Mouse (Mus musculus): ENCODE measurements around the gene Gdpd1. TPM values are rescaled to one million over a fixed set of nuclear protein-coding genes. Genes with fewer than 3 reads are reported as not detected.

Gene Gdpd1
- total RNA-seq, 2 experiments from 2014 or later = 3.3 to 3.8 TPM

GRCm38 (mm10) chr11:86993041-86994037 lies 80.5 kb downstream of the Gdpd1 start, which contains the start of gene Ypel2:
Gene Ypel2 (minus strand): TSS chr11:86993707.
- peak; percentile 91 to 96 for DNase-seq (ENCODE audit: low spot score in 2 of 2)

DNA sequence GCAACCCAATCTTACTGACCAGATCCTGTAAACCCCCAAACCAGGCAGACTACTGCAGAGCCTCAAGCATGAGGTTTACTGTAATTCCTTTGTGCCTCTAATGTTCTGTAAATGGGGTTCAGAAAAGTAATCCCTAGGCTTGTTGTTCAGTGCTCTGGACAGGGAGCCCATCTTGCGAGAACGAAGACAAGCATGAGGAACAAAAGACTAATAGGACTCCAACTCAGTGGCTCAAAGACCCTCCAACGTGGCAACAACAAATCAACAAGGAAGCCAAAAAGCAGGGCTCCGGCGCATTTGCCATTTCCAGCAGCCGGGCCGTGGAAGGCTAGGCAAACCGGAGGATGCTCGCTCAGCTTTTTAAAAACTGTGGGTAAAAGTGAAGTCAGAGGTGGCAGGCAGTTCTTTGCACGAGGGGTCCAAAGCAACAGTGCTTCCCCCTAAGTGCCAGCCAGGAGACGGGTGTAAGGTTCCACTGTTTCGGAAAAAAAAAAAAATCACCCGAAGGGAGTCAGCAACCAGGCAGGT lies 81.3 kb downstream of the Gdpd1 start:
- DNase-seq (ENCODE audit: low spot score in 2 of 2) = no peak

DNA sequence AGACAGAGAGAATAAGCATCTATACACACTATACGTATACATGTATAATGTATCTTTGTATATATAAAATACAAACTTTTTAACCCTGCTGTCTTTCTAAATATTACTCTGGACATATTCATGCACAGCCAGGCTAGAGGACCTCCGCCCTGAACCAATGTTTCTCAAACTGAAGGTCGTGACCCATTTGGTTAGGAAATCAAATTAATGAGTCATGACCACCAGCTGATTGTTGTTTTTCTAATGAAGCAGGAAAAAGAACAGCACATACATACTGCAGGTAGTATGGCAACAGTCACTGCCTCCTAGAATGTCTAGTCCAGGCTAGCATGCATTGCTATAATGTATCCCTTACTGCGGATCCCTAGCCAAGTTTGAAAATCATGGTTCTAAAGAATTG lies 82.6 kb downstream of the Gdpd1 start:
- no peak for DNase-seq (ENCODE audit: low spot score in 2 of 2)

DNA sequence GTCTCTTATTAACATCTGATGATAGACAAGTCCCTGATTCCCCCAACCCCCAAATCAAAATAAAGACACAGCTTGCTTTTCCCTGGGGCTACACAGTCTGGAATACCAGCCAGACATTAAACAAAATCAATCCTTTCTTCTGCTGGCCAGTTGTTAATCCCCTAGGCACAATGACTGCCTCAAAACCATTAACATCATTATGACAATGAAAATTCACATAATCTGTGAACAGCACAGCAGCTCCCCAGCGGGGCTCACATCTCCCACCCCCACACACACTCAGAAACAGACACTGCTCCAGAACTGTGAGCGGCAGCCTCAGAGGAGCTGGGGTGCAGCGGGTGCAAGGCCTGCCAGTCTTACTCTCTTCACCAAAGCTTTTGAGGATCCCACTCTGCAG lies 83.6 kb downstream of the Gdpd1 start:
- no peak for DNase-seq (ENCODE audit: low spot score in 2 of 2)

- DNase-seq (ENCODE audit: low spot score in 2 of 2) = no peak
These were observed 88.9 kb downstream of the Gdpd1 start for GRCm38 (mm10) chr11:86984990-86985389.

Small RNA genes within 50 kb of the gene (microRNA-seq; reads per million reads assigned to microRNA genes)
- 191 reads per million, percentile 58 among the genes with 10 or more reads in this experiment for gene Mir301

Other genes starting within 250 kb of the Gdpd1 start
- gene Ypel2, start 80.4 kb downstream of the Gdpd1 start, total RNA-seq (2021) = 10 to 100 TPM; 12.5 to 13.0 TPM
- 10 to 100 TPM; 13.2 to 14.7 TPM for gene Smg8, start 12.7 kb upstream of the Gdpd1 start, total RNA-seq (2021)
- gene Prr11, start 34.6 kb upstream of the Gdpd1 start, total RNA-seq (2021) = 1 to 10 TPM; 8.1 to 8.3 TPM
- gene Ska2, start 35.2 kb upstream of the Gdpd1 start, total RNA-seq (2021) = 10 to 100 TPM; 14.4 to 14.5 TPM
- gene Trim37, start 53.0 kb upstream of the Gdpd1 start, total RNA-seq (2021) = 10 to 100 TPM; 13.7 to 17.3 TPM

Measured in gastrocnemius, postnatal 4 days (tissue).